Mouse (Mus musculus) kidney, adult 2 months (tissue): ENCODE results near the gene Znhit6. TPM values are rescaled to one million over a fixed set of nuclear protein-coding genes. Genes with fewer than 3 reads are reported as not detected.
A peak's percentile ranks its signal among the peaks of the same experiment; 100 is the strongest.

Experiments
- DNase-seq: peaks from one replicate; pipeline ENCODE4 v3.0.0; 2021
- H3K27ac ChIP-seq: fragments of 200-500 bp; 2 replicates; pipeline ENCODE4 v1.5.1; 2012; ENCODE audit warnings: low read depth, low read length, control low read depth, inconsistent platforms; ENCODE audit not compliant: insufficient read depth
- H3K27me3 ChIP-seq: fragments of 200-500 bp; replicated peaks from 2 replicates; pipeline ENCODE4 v1.6.1; 2012; ENCODE audit warnings: mild to moderate bottlenecking, moderate library complexity, low read length, inconsistent platforms; ENCODE audit not compliant: control insufficient read depth, insufficient read depth
- H3K36me3 ChIP-seq: fragments of 200-500 bp; 2 replicates; pipeline ENCODE4 v1.6.1; 2012; ENCODE audit warnings: mild to moderate bottlenecking, moderate library complexity, low read length, inconsistent platforms; ENCODE audit not compliant: control insufficient read depth, insufficient read depth
- H3K4me1 ChIP-seq: fragments of 200-500 bp; 2 replicates; pipeline ENCODE4 v1.6.1; 2011; ENCODE audit warnings: low read length; ENCODE audit not compliant: control insufficient read depth, insufficient read depth
- H3K4me3 ChIP-seq: fragments of 200-500 bp; 2 replicates; pipeline ENCODE4 v1.5.1; 2011; ENCODE audit warnings: mild to moderate bottlenecking, low read depth, low read length, control low read depth; ENCODE audit not compliant: insufficient read depth
- CTCF ChIP-seq: fragments of 200-500 bp; conservative IDR thresholded peaks from 2 replicates; pipeline ENCODE4 v1.5.1; 2011; ENCODE audit warnings: low read depth, mild to moderate bottlenecking, control low read depth, low read length, moderate library complexity, mixed read lengths; ENCODE audit not compliant: insufficient read depth, insufficient read length
- POLR2A ChIP-seq: fragments of 200-500 bp; IDR thresholded peaks from one replicate; pipeline ENCODE4 v1.6.1; 2011; ENCODE audit warnings: low read depth, low read length, control low read depth
- WGBS: fragments of 180-500 bp; shearing (Covaris S2); methylation state at CpG from one replicate; pipeline ENCODE4 v1.1.7; 2018; 5-methylcytosine and 5-hydroxymethylcytosine counted together
- polyA plus RNA-seq: library from polyadenylated mRNA; depleted of rRNA; stranded (reverse); fragments of >200 nt; gene quantifications from 2 replicates; pipeline ENCODE4 v1.2.3, GENCODE M21; 2012

The Znhit6 gene
- polyA plus RNA-seq, 1 experiment = 4.2 TPM

GRCm38 (mm10) chr3:145560117-145560516 is 15.9 kb upstream of the Znhit6 start:
- no peak overlapping the region for H3K4me3 ChIP-seq
- DNase-seq = no peak
- TF ChIP-seq CTCF (no peak), POLR2A (no peak)
- H3K27me3 ChIP-seq = no peaks in the 10 kb centered on the region
- H3K4me1 ChIP-seq = no peaks in the 10 kb centered on the region
- 66% methylated on average over 4 of the region's 4 CpGs for WGBS
- H3K27ac ChIP-seq = no peak overlapping the region
- H3K36me3 ChIP-seq = no peaks in the 10 kb centered on the region

DNA sequence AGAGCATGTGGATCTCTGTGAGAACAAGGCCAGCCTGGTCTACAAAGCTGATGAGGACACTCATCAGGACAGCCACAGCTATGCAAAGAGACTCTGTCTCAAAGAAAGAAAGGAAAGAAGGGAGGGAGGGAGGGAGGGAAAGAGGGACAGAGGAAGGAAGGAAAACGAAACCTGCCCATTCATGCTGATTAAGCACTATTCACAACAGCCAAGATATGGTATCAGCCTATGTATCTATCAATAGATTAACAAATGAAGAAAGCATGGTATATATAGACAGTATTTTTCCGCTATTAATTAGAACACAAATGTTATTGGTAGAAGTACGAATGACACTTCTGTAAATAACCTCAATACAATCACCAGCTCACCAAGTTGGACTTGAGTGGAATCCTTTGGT is 1.5 kb upstream of the Znhit6 start:
- Histone ChIP-seq H3K27me3 (no peaks in the 10 kb centered on the region), H3K4me1 (no peaks in the 10 kb centered on the region; the same call in 1 of the 2 replicates), H3K36me3 (no peaks in the 10 kb centered on the region), H3K4me3 (no peak overlapping the region), H3K27ac (no peak overlapping the region)
- WGBS = 85% methylated on average over 3 of the region's 3 CpGs
- TF ChIP-seq POLR2A (no peak), CTCF (no peak)
- DNase-seq = no peak

- TF ChIP-seq CTCF = no peak
- no peak for TF ChIP-seq POLR2A
- WGBS = 83% methylated on average over 7 of the region's 7 CpGs
- H3K4me3 ChIP-seq = no peak overlapping the region
Measured at GRCm38 (mm10) chr3:145575340-145575739, 665 bp upstream of the Znhit6 start.

DNA sequence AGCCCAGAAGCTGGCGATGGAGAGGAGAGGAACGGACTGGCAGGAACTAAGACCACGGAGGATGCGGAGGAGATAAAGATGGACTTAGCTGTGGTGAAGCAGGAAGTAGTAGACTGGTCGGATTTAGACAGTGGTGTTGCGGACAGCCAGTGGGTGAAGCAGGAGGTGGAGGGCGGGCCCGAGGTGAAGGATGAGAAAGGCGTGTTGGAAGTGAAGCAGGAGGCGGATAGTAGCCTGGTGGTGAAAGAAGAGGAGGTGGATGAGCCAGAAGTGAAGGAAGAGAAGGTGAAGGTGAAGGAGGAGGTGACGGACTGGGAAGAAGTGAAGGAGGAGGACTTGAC is 447 bp downstream of the Znhit6 start:
- Histone ChIP-seq H3K27me3 (no peaks in the 10 kb centered on the region), H3K4me1 (no peaks in the 10 kb centered on the region; the same call in 1 of the 2 replicates), H3K4me3 (peak overlapping the region; percentile 82), H3K27ac (no peak overlapping the region), H3K36me3 (no peaks in the 10 kb centered on the region)
- no peak for TF ChIP-seq CTCF
- TF ChIP-seq POLR2A = no peak
- DNase-seq = no peak
- 0% methylated on average over 11 of the region's 11 CpGs for WGBS

More at GRCm38 (mm10) chr3:145575340-145575739, 665 bp upstream of the Znhit6 start:
- H3K4me1 ChIP-seq = no peaks in the 10 kb centered on the region; the same call in 1 of the 2 replicates
- H3K36me3 ChIP-seq = no peaks in the 10 kb centered on the region
- no peak overlapping the region for H3K27ac ChIP-seq
- no peak for DNase-seq
- no peaks in the 10 kb centered on the region for H3K27me3 ChIP-seq

DNA sequence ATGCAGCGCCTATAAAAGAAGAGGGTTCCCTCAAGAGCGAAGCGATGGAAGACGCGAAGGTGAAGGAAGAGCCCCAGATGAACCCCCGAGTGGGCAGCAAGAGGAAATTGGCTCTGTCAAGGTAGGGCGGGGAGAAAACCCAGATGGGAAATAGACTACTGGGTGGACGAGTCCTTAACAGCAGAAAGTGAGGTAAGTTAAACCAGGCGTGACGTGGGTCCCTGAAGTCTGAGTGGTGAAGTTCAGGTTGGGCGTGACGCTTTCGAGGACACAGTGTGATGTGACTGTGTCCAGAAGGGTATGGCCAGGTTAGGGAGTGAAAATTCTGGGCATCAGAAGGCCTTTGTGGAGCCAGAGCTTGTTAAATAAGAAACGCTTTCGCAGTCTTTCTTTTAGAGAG is 871 bp downstream of the Znhit6 start:
- no peaks in the 10 kb centered on the region; the same call in 1 of the 2 replicates for H3K4me1 ChIP-seq
- no peaks in the 10 kb centered on the region for H3K36me3 ChIP-seq
- H3K27ac ChIP-seq = no peak overlapping the region
- H3K4me3 ChIP-seq = peak overlapping the region; percentile 82
- 25% methylated on average over 15 of the region's 15 CpGs for WGBS
- no peak for DNase-seq
- no peaks in the 10 kb centered on the region for H3K27me3 ChIP-seq
- TF ChIP-seq POLR2A (no peak), CTCF (no peak)

DNA sequence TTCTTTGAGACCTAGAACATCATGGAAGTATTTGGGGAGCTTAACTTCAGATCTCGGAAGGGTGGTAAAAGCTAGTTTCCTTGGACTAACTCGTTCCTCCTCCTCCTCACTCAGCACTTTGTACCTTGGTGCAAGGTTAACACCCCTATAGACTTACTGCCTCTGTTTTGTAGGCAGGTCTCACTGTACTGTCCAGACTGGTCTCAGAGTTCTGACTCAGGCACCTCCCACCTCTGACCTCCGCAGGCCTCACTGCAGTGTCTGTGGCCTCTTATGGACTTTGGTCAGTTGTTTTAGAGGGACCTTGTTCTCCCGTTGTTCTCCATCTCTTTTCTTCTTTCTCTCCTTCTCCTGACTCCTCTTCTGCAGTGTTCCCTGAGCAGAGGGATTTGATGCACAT is 7.0 kb downstream of the Znhit6 start:
- H3K4me1 ChIP-seq = no peaks in the 10 kb centered on the region
- H3K27ac ChIP-seq = no peak overlapping the region
- TF ChIP-seq POLR2A (no peak), CTCF (no peak)
- H3K36me3 ChIP-seq = peaks cover 2% of the 10 kb centered on the region; the same call in 1 of the 2 replicates
- peak; percentile 52 for DNase-seq
- H3K27me3 ChIP-seq = no peaks in the 10 kb centered on the region
- 58% methylated on average over 4 of the region's 4 CpGs for WGBS
- no peak overlapping the region for H3K4me3 ChIP-seq

- no peak for DNase-seq
- Histone ChIP-seq H3K27me3 (no peaks in the 10 kb centered on the region), H3K4me1 (no peaks in the 10 kb centered on the region), H3K36me3 (peaks cover 2% of the 10 kb centered on the region; the same call in 1 of the 2 replicates), H3K4me3 (no peak overlapping the region), H3K27ac (no peak overlapping the region)
- WGBS = 11% methylated on average over 3 of the region's 3 CpGs
- TF ChIP-seq POLR2A = no peak
- 0 out of 2 replicates have a peak, but pooled peaks have one; percentile 10 for TF ChIP-seq CTCF
Measured at GRCm38 (mm10) chr3:145583522-145584200, 7.7 kb downstream of the Znhit6 start.
